Mouse (Mus musculus) G1E-ER4 (cell line): ENCODE data around the gene Mtcp1. TPM values are rescaled to one million over a fixed set of nuclear protein-coding genes. Genes with fewer than 3 reads are reported as not detected.

Experiments used
- GATA1 ChIP-seq: IDR thresholded peaks from one replicate; pipeline ENCODE4 v1.8.0; 2012; ENCODE audit warnings: low read length, inconsistent platforms
- polyA plus RNA-seq: library from polyadenylated mRNA; stranded (reverse); fragments of >175 nt; gene quantifications from 2 replicates; pipeline ENCODE4 v1.2.3, GENCODE M21; 2012

Gene Mtcp1
- polyA plus RNA-seq: 0.62 and 0.77 TPM in 2 replicates

DNA sequence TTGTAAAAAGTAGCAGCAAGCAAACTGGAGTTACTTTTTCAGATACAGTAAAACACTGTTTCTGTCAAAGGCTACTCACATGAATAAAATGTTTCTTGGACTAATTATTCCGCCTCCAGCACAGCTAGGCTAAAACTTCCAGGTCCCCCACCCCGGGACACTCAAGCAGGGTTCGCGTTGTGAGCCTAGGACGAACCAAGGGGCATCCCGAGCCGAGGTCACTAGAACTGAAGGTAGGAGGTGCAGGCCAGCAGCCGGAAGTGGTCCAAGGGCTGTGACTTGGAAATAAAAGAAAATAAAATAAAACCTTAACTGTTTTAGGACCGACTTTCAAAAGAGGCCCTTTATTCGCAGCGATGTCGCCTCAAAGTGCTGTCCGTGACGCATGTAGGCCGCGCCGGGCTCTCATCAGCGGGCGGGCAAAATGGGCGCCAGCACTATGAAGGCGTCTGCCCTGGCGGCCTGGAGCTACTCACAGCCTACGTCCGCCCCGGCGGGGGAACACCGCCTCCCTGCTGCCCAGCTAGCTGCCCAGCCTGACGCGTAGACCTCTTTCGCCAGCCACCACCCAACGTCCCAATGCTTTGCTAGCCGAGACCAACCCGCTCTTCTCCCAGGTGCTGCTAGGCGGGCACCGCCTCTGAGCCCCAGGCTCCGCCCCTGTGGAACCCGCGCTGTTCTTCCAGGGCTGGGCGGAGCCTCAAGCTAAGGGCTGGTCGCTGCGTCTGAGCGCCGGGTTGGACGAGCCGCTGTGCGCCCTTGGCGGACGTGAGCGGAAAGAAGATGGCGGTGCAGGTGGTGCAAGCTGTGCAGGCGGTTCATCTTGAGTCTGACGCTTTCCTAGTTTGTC, at the start of gene Mtcp1, which contains the start of the genes Cmc4 and Brcc3:
TSS of gene Mtcp1 (minus strand) at position 653 of the 850 bp plus-strand sequence.
TSS of gene Cmc4 (minus strand) at position 649 of the 850 bp plus-strand sequence.
TSS of gene Brcc3 (plus strand) at position 693 of the 850 bp plus-strand sequence.
- TF ChIP-seq GATA1: no peak

DNA sequence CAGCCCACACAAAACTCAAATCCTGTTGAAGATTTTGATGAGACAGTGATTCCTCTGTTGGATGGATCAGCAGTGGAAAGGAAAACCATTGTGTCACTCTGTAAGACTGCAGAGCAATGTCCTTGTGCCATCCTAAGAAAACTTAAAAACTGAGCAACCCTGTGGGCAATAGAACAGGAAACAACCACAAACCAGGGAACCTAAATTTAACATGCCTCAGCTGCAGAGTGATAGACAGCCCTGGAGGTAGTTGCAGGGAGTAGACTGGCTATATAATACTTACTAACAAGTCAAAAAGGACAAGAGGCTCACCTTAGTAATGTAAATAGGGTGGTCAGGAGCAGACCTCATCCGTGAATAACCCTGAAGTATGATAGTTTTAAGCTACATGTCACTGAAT, 38.2 kb upstream of the Mtcp1 start:
- no peak for TF ChIP-seq GATA1

DNA sequence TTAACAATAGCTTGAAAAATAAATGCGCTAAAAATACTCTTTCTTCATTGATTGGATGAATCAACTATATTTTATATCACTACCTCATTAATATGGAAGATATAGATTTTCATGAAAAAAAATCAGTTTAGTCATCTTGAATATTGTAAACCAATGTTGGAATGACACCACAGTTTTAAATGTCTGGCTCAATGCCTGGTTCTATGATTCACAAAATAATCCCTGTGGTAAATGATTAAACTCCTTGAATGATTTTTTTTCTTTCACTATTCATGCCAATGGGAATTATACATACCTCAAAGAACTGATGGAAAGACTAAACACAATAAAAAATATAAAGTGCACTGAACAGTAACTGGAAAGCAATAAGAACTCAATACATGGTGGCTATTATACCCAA, 6.7 kb downstream of the Mtcp1 start:
- TF ChIP-seq GATA1: no peak

DNA sequence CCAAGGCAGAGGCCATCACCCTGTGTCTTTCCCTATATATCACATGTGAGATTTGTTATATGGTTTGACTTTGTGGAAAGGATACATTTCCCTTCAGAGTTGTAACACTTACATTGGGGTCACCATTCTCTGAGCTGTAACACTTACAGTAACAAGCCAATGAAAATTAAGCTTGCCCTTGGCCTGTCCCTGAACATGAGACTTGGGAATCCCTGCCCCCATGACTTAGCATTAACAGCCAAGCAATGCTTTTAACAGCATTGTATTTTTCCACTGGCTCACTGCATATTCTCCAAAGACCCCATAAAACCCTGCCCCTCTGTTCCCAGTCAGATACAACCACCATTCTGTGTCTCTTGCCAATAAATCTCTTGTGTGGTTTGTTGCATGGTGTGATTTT, 13.0 kb downstream of the Mtcp1 start:
- no peak for TF ChIP-seq GATA1

DNA sequence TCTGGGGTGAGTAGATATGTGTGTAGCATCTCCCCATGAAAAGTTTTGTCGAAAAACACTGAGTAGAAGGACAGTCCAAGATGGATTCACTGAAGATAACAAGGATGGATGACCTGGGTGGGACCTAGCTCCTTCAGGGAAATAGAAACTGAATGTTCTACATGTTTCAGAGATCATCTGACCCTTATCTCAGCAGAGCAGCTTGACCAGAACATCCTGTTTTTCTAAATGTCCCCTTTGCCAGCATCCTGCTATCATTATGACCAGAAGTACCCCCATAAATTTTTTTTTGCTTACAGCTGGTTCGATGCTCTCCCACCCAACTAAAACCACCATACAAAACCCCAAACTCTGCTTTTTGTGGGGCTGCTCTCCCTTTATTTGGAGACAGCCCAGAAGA, 13.7 kb downstream of the Mtcp1 start:
- no peak for TF ChIP-seq GATA1

DNA sequence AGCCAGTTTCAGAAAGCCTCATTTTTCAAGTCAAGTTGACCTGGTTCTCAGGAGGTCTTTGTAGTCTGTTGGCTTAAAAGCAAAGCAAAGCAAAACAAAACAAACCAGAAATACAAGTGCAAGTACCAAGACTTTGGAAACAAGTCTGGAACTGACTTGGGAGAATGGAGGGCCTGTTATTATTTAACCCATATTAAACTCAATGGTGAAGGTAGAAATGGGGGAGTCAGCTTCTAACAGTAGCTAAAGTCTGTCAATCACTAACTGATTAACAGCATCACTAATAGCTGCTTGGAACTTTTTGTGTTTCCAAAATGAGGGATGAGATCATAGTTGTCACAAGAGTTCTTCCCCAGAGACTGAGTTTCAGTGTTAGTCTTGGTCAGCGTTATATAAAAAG, 16.9 kb downstream of the Mtcp1 start:
- no peak for TF ChIP-seq GATA1

DNA sequence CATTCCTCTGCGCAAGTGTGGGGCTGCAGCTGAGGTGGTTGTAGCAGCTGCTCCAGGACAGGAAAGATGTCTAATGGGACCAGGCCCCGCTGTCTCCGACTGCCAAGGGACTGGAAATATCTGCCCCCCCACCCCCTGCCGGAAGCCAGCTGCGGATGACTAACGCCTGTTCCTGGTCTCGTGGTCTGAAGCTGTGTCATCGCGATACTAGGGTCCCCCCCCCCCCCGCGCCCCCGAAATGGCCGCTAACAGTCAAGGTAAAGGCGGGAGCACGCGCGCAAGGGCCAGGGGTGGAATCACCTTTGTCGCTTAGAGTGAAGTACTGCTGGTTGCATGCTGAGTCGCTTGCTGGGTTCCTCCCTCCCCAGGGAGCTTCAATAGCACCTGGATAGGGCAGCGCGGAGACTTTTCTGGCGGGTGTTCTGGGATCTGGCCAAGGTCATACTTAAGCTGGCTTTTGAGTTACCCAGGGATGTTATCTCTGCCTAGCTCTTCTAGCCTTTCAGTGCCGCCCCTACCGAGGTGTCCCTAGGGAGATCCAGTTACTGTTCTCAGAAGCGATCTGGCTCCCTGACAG, 34.1 kb downstream of the Mtcp1 start, which contains the start of the genes Fundc2 and F8:
TSS of gene Fundc2 (plus strand) at position 205 of the 577 bp plus-strand sequence.
TSS of gene F8 (minus strand) at position 421 of the 577 bp plus-strand sequence.
- no peak for TF ChIP-seq GATA1

DNA sequence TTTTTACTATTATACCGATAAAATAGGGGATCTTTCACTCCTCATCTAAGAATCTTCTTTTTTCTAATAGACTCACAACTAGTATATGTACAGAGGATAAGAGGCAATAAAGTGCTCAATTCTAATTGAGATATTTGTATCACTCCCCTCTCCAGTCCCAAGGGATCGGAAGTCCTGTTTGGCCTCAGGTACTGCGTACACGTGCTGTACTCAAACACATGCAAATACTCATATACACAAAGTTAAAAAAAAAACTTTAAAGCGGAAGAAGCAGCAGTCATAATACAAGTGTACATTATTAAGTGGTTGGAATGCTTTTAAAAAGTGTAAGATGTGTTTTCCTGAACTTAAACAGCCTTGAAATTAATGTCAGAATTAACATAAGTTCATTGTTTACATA, 34.7 kb downstream of the Mtcp1 start:
- no peak for TF ChIP-seq GATA1

DNA sequence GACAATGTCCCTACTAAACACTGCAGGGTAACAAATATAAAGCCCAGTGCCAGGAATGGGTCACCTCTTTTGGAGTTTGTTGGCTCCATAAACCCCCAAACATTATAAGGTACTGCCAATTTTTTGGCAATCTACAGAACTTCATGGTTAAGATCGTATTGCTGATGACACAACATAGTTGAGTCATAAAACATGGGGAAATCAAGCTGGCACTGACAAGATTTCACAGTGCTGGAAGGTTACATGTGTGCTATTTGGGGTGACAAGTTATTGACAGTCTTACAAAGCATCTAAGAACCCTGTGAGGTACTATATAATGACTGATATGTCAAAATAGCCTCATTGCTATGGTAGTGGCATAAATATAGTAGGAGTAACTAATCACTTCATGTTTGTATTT, 35.2 kb downstream of the Mtcp1 start:
- no peak for TF ChIP-seq GATA1

DNA sequence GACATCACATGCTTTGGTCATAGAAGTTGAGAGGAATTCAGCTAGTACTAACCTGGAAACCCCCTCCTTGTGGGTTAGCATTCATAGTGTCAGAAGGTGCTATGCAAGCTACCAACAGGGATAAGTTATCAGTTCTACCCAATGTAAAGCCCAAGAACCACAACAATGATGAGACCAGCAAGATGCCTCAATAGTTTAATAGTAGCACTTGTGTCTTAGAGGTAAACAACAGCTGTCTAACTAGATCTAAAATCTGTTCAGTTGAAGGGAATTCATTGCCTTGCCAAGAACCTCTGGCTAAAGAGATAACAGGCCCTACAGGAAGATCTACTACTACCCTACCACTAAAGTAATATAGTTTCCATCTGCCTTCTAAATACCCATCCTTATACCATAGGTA, 39.6 kb downstream of the Mtcp1 start:
- TF ChIP-seq GATA1: peak; percentile 53

DNA sequence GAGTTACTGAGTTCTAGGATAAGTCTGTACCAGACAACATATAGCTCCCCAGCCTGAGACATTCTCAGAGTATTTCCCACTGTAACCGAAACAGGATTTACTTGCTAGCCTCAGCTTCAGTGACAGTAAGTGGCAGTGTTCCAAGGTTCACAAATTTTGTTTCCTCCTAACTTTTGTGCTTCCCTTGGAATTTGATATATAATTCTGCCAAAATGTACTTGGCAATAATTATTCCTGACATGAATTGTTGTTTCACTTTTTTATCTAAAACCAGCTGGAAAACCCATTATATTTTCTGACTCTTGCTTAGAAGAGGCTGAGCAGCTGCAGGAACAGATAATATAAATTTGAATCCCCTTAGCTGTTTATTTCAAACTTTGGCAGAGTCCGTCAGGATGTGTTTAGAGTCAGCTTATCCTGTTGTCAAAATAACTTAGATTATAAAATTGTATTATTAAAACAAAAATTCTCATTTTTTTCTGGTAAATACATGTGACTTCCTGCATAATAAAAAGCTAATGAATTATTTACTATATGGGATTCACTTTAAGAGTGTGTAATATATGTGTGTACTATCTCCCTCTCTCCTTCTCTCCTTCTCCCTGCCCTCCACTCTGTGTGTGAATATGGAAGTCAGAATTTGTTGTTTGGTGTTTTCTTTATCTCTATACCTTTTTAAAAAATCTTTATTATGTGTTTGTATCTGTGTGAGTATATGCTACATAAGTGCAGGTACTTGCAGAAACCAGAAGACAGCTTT, 43.5 kb downstream of the Mtcp1 start:
- no peak for TF ChIP-seq GATA1

DNA sequence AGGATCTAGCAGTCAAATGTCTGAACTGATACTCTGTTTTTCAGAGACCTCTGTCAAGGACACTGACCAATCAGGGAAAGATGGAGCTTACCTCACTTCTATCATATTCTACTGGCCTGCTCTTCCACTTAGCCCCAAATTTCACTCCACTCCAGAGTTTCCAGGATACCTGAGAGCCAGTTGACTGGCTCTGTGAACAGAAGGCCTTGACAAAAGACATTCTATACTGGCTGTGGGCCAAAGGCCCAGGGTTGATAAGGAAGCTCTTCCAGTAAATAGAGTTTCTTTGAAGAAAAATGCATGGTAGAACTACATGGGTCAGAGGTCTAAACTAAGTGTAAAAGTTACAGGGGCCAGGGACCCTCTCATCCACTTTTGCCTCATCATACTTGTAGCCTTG, 46.2 kb downstream of the Mtcp1 start:
- no peak for TF ChIP-seq GATA1

Other genes starting within 250 kb of the Mtcp1 start
- 1.2 and 2.7 TPM in 2 replicates for gene Fundc2, start 34.2 kb downstream of the Mtcp1 start, polyA plus RNA-seq
- gene F8, start 34.0 kb downstream of the Mtcp1 start, polyA plus RNA-seq: 0.01 and 0.03 TPM in 2 replicates
- gene Cmc4, start within 50 bp of the Mtcp1 start, polyA plus RNA-seq: 3.0 and 3.9 TPM in 2 replicates
- gene Brcc3, start within 50 bp of the Mtcp1 start, polyA plus RNA-seq: 0.43 and 0.58 TPM in 2 replicates
- gene Vbp1, start 97.7 kb upstream of the Mtcp1 start, polyA plus RNA-seq: 3.0 and 3.7 TPM in 2 replicates
- gene Rab39b, start 161.6 kb upstream of the Mtcp1 start, polyA plus RNA-seq: not detected in 2 replicates